Mouse (Mus musculus): ENCODE measurements around the gene Spata5.
A peak's percentile ranks its signal among the peaks of the same experiment; 100 is the strongest.
"Not testable (repeated sequence)": the region's sequence is repeated elsewhere in the genome, so short reads cannot be mapped to it uniquely, and the experiment has no call there.

Gene Spata5

DNA sequence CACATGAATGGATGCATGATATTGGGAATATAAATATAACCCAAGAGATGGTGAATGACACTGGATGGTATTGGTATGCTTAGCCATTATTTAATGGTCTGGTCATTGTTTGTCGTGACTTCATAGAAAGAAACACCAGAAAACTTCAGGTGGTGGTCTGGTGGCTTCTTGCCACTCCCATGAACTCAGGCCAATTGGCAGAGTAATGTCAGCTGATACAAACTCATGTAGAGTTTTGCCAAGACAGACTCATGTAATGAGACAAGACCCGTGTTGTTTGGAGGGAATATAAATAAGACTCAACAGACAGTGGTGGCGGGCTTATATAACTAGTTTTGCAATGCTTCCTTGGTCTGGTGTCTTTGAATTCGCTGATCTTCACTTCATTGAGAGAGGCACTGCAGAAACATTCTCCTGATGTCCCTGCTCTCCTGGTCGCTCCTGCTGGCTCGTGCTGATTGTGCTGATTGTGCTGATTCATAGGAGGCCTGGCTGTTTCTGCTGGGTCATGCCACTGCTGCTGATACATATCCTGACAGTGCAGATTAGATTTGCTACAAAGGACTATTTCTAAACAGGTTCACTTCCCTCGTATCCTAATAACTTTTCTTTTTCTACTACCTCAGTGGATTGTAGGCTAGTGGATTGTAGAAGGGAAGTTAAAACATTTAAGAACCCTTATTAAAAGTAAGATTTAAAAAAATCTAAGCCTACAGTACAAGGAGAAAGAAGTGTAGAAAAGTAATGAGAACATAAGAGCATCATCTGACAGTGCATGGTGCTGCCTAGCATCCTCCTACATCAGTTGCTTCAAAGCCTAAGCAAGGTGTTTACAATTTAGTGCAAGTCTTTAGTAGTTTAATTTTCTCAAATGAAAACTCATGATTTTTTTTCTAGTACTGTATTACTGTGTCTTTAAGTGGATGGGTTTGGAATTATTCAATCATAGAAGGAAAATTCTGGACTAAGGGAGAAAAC, 90.6 kb downstream of the Spata5 start:
- no peak for DNase-seq (ENCODE audit: low read depth, low spot score)
- Histone ChIP-seq H3K36me3 (ENCODE audit: control insufficient read depth, insufficient read depth, low read length, poor library complexity, severe bottlenecking) (no peaks in the 10 kb centered on the region), H3K27me3 (ENCODE audit: control insufficient read depth, insufficient read depth, low read length, poor library complexity, severe bottlenecking) (no peaks in the 10 kb centered on the region)

DNA sequence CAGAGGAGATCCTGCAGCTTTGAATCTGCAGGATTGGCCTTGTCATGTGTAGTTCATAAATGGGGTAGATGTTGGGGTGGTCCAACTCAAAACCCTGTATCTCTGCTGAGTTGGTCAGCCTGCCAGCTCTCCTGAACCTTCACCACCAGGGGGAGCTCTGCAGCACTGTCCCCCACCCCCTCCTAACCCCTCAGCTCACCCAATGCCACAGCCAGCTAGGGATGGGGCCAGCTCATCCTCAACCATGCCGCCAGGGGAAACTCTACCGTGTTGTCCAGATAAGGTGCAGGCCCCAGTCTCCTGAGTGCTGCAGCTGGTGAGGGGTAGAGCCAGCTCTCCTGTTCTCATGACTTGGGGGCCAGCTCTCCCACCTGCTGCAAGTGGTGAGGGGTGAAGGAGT, 95.8 kb downstream of the Spata5 start:
- no peaks in the 10 kb centered on the region for H3K27me3 ChIP-seq (ENCODE audit: control insufficient read depth, insufficient read depth, low read length, poor library complexity, severe bottlenecking)
- peak; percentile 71 for DNase-seq (ENCODE audit: low read depth, low spot score)
- no peaks in the 10 kb centered on the region for H3K36me3 ChIP-seq (ENCODE audit: control insufficient read depth, insufficient read depth, low read length, poor library complexity, severe bottlenecking)

DNA sequence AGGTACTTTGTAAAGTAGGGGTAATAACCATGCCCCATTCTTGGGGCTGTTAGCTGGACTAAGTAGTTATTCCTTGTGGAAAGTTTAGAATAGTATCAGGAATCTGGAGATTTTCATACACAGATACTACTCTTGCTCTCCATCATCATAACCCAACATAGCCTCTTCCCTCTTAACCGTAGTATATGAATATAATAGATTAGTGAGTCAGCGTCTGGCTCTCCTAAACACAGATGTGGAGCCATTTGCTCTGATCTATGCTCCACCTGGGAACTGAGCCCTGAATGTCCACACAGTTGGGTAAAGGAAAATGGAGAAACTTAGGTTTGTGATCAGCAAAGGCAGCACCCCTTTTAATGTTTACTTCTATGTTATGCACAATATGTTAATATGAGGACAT, 96.7 kb downstream of the Spata5 start:
- no peaks in the 10 kb centered on the region for H3K36me3 ChIP-seq (ENCODE audit: control insufficient read depth, insufficient read depth, low read length, poor library complexity, severe bottlenecking)
- no peaks in the 10 kb centered on the region for H3K27me3 ChIP-seq (ENCODE audit: control insufficient read depth, insufficient read depth, low read length, poor library complexity, severe bottlenecking)
- DNase-seq (ENCODE audit: low read depth, low spot score), result no peak

DNA sequence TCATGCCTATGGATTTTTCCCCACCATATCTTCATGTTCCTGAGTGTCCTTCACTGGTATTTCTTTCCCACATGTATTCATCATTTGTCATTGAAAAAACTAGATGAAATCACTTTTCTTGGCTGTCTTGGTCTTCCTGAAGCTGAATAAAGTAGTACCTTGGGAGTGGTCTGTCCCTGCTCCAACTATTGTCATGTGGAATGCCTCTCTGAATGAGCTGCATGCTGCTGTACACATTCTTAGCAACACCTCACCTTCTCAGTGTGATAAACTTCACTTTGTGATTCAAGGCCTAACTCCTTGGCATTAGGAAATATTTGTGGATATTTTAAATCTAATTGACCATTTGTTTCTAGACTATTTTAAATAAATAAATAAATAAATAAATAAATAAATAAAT, 98.9 kb downstream of the Spata5 start:
- no peaks in the 10 kb centered on the region for H3K27me3 ChIP-seq (ENCODE audit: control insufficient read depth, insufficient read depth, low read length, poor library complexity, severe bottlenecking)
- H3K36me3 ChIP-seq (ENCODE audit: control insufficient read depth, insufficient read depth, low read length, poor library complexity, severe bottlenecking), result no peaks in the 10 kb centered on the region
- DNase-seq (ENCODE audit: low read depth, low spot score), result no peak

DNA sequence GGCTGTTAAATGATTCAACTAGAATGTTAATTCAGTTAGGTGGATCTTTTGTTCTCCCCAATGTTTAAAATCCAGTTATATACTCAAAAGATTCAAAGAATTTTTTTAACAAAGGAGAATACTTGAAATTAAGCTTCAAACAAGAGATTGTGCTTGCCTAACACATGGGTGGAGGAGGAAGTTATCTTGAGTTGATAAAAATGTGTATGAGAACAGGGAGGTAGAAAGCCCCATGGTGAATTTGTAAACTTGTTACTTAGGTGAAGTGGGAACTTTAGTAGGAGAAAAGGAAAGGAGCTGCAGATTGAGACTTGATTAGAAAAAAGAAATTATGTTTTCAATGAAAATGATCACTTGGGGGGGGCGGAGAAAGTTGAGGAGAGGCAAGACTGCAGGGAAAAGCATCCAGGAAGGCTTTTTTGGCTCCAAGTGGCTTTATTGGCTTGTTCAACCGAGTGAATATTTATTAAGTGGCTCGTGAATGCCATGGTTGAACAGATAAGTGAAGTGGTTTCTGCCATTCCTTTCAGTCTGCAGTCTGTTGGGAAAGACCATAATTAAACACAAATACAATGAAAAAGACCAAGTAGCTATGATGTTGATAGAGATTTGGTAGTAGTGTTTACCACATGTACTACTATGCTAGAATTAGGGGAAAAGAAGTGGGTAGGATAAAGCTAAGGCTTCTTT, 100.8 kb downstream of the Spata5 start:
- H3K36me3 ChIP-seq (ENCODE audit: control insufficient read depth, insufficient read depth, low read length, poor library complexity, severe bottlenecking), result no peaks in the 10 kb centered on the region
- DNase-seq (ENCODE audit: low read depth, low spot score), result no peak
- H3K27me3 ChIP-seq (ENCODE audit: control insufficient read depth, insufficient read depth, low read length, poor library complexity, severe bottlenecking), result no peaks in the 10 kb centered on the region

DNA sequence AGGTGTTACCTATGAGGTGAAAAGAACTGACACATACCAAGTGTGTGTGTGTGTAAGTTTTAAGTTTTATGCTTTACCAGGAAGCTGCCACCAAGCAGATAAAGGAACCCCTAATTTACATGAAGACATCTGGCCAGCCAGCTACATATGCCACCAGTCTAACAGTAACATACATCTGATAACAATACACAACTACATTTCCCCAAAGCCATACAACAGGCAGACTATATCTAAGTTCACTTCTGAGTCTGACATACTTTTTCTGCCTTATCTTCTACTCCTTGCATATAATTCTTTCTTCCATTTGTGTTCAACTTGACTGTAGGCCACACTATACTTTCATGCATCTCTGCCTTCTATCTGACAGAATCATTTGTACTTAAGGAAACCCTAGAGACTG, 112.4 kb downstream of the Spata5 start:
- Histone ChIP-seq H3K36me3 (ENCODE audit: control insufficient read depth, insufficient read depth, low read length, poor library complexity, severe bottlenecking) (no peaks in the 10 kb centered on the region), H3K27me3 (ENCODE audit: control insufficient read depth, insufficient read depth, low read length, poor library complexity, severe bottlenecking) (no peaks in the 10 kb centered on the region)
- DNase-seq (ENCODE audit: low read depth, low spot score), result no peak

DNA sequence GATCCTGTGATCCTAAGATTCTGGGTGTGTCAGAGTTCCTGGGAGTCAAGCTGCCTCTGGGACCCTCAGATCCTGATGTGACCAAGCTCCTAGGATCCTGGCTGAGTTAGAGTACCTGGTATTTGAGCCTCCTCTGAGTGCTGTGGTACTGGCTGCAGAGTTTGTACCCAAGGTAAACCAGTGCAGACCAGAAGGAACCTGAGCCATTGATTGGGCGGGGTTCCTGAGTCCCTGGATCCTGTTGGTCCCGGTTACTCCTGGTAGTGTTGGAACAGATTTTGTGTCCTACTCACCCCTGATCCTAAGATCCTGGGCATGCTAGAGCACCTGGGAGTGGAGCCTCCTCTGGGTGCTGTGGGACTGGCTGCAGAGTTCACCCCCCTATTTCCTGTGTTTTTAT, 121.0 kb downstream of the Spata5 start:
- H3K27me3 ChIP-seq (ENCODE audit: control insufficient read depth, insufficient read depth, low read length, poor library complexity, severe bottlenecking); H3K36me3 ChIP-seq (ENCODE audit: control insufficient read depth, insufficient read depth, low read length, poor library complexity, severe bottlenecking); DNase-seq (ENCODE audit: low read depth, low spot score): not testable (repeated sequence)

DNA sequence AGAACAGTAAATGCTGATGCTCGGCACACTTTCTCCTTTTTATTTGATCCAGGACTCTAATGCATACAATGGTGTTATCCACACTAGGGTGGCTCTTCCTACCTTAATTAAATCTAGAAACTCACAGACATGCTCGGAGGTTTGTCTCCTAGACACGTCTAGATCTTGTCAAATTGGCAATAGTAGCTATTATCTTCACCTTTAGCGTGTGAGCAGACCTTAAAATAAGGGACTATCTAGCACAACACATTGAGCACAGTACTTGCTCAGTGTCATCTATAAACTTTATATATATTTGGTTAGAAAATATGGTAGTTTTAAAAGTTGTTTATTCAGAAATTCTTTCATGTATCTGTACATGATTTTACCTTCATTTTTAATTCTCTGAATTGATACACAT, 126.7 kb downstream of the Spata5 start:
- Histone ChIP-seq H3K36me3 (ENCODE audit: control insufficient read depth, insufficient read depth, low read length, poor library complexity, severe bottlenecking) (no peaks in the 10 kb centered on the region), H3K27me3 (ENCODE audit: control insufficient read depth, insufficient read depth, low read length, poor library complexity, severe bottlenecking) (no peaks in the 10 kb centered on the region)
- DNase-seq (ENCODE audit: low read depth, low spot score), result no peak

DNA sequence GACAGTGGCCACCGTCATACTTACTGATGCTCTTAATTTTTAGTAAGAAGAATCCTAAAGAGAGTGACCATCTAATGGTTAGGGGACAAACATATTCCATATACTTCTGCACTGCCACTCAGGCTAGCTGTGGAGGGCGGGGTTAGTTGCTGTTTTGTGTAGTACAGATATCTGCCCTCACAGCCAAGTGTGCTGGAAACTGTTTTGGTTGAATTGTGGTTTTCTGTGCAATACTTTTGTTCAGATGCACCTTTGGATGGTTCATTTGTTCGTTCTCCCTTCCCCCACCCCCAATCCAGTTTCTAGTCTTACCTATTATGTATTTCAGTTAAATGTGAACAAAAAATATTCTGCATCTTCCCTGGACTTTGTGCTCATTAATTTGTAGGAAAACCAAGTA, 130.5 kb downstream of the Spata5 start:
- DNase-seq (ENCODE audit: low read depth, low spot score), result no peak
- Histone ChIP-seq H3K27me3 (ENCODE audit: control insufficient read depth, insufficient read depth, low read length, poor library complexity, severe bottlenecking) (no peaks in the 10 kb centered on the region), H3K36me3 (ENCODE audit: control insufficient read depth, insufficient read depth, low read length, poor library complexity, severe bottlenecking) (no peaks in the 10 kb centered on the region)

DNA sequence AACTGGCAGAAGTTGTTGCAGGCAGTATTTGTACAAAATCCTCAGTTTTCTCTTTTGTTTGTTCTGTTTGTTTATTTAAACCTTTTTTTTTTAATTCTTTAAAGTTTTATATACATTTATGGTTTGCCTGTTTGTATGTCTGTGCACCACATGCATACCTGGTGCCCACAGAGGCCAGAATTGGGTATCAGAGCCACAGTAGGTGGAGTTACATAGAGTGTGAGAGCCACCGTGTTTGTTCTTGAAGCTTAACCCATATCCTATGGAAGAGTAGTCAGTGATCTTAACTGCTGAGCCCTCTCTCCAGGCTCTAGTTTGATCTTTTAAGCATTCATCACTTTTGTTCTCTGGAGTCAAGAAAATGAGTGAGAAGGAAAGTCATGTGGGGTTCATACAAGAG, 130.9 kb downstream of the Spata5 start:
- DNase-seq (ENCODE audit: low read depth, low spot score), result no peak
- Histone ChIP-seq H3K27me3 (ENCODE audit: control insufficient read depth, insufficient read depth, low read length, poor library complexity, severe bottlenecking) (no peaks in the 10 kb centered on the region), H3K36me3 (ENCODE audit: control insufficient read depth, insufficient read depth, low read length, poor library complexity, severe bottlenecking) (no peaks in the 10 kb centered on the region)

DNA sequence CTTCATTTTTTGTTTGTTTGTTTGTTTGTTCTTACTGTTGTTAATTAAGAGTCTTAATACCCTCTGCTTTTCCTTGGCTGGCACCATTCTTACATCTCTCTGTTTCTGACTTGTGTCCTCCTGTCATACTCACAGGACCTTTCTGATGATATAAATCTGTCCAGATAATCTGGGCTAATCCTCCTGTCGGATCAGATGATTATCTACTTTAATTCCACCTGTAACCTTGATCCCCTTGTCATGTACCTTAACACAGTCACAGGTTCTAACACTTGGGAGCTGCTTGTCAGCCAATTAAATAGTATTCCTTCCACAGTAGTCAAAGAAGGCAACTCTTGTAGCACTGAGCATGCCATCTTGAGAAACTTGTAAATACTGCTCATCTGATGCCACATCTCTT, 131.8 kb downstream of the Spata5 start:
- no peak for DNase-seq (ENCODE audit: low read depth, low spot score)
- no peaks in the 10 kb centered on the region for H3K36me3 ChIP-seq (ENCODE audit: control insufficient read depth, insufficient read depth, low read length, poor library complexity, severe bottlenecking)
- H3K27me3 ChIP-seq (ENCODE audit: control insufficient read depth, insufficient read depth, low read length, poor library complexity, severe bottlenecking), result no peaks in the 10 kb centered on the region

DNA sequence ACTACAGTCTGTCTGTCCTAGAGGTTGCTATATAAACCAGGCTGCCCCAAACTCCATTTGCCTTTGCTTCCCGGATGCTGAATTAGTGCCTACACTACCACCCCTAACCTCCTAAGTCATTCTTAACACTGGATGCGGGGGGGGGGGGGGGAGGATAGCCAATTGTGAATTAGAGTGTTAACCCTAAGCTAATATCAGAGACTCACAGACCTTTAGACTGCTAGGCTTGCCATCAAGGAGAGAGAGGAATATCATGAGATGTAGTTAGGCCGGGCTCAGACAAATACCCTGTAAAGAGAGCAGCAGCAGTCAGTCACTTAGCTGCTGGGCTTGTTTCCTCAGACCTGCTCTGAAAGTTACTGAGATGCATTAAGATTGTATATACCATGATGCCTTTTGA, 132.5 kb downstream of the Spata5 start:
- no peaks in the 10 kb centered on the region for H3K27me3 ChIP-seq (ENCODE audit: control insufficient read depth, insufficient read depth, low read length, poor library complexity, severe bottlenecking)
- H3K36me3 ChIP-seq (ENCODE audit: control insufficient read depth, insufficient read depth, low read length, poor library complexity, severe bottlenecking), result no peaks in the 10 kb centered on the region
- no peak for DNase-seq (ENCODE audit: low read depth, low spot score)

DNA sequence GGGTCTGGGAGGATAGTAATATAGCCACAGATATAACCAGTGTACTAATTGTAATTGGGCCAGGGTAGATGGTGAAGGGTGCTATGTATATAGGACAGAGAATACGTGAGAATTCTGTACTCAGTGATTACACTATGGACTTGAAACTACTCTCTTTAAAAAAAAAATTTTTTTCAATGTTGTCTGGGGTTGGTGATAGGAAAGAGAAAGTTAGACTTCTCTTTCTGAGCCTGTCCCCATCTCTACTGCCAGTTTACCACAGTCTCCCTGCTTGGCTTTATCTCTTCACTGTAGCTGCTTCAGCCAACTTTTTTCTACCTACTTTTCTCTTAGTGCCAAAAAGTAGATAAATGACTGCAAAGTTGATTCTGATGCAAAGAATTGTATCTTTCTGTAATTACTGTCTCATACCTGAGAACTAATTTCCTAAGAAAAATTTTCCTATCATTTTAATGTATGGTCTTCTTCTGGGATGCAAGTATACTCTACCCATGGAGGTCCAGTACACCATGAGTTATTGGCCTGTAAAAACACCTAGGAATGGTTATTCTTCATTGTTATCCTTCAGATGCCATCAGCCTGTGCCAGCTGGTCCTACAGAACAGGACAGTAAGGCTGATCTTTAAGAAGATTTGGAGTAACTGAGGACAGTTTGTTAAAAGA, 133.8 kb downstream of the Spata5 start:
- DNase-seq (ENCODE audit: low read depth, low spot score), result no peak
- Histone ChIP-seq H3K36me3 (ENCODE audit: control insufficient read depth, insufficient read depth, low read length, poor library complexity, severe bottlenecking) (no peaks in the 10 kb centered on the region), H3K27me3 (ENCODE audit: control insufficient read depth, insufficient read depth, low read length, poor library complexity, severe bottlenecking) (no peaks in the 10 kb centered on the region)

DNA sequence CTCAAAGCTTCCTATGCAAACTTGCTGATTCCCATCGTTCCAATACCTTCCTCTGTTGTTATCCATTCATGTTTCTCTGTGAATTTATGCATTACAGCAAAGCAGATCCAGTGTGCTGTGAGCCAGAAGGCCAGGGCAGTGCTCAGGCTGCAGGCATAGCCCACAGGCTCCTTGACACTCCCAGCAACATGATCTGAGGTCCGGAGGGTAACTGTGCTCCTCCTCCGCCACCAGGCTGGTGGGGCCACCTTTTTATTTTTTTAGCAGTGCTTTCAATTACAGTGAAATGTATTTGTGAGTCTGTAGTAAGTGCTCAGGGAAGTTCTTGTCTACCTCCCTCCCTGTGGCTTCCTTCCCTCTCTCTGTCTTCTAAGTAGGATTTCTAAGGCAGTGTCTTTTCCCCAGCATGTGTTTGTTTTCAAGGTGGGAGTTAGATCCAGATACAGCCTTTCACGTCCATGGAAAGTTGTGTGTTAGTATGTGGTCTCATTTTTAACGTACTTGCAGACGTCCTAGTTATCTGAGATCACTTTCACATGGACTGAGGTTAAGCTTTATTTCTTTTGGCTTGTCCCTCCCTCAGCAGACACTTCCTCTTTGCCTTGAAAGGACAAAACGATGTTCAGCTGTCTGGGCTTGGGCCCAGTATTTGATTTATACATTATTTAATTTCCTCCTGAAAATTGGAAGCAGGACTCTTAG, 136.9 kb downstream of the Spata5 start:
- no peak for DNase-seq (ENCODE audit: low read depth, low spot score)
- Histone ChIP-seq H3K36me3 (ENCODE audit: control insufficient read depth, insufficient read depth, low read length, poor library complexity, severe bottlenecking) (no peaks in the 10 kb centered on the region), H3K27me3 (ENCODE audit: control insufficient read depth, insufficient read depth, low read length, poor library complexity, severe bottlenecking) (no peaks in the 10 kb centered on the region)
